In genomic region chr16:66095682-66096081, GRCm38 (mm10) we compare ENCODE assay signal across 12 mouse cellular contexts.
"Had no signal": no experiment of that assay in that cellular context is flagged by ENCODE, and none has a peak within 500 bp of the region (broad histone marks: within the 10 kb centered on the region; RNA-seq: fewer than 3 reads in every experiment).

No protein-coding gene starts in this region.

- H3K36me3 ChIP-seq: kidney, embryonic 15.5 days; limb, embryonic 15.5 days; liver, embryonic 12.5 days; lung, embryonic 15.5 days had no signal

- DNase-seq: kidney, adult 2 months; kidney, postnatal 14 days; right cerebral cortex, adult 18-20 months; right cerebral cortex, postnatal 25 days; thymus, postnatal 14 days had no signal

- H3K4me1 ChIP-seq: kidney, embryonic 15.5 days; limb, embryonic 15.5 days; liver, embryonic 12.5 days; lung, embryonic 15.5 days had no signal

- H3K4me3 ChIP-seq: kidney, embryonic 15.5 days; left cerebral cortex, adult 2 months; limb, embryonic 15.5 days; liver, embryonic 12.5 days; lung, embryonic 15.5 days had no signal

- H3K9me3 ChIP-seq: kidney, embryonic 15.5 days; limb, embryonic 15.5 days; liver, embryonic 12.5 days; lung, embryonic 15.5 days had no signal

- H3K4me2 ChIP-seq: kidney, embryonic 15.5 days; limb, embryonic 15.5 days; liver, embryonic 12.5 days; lung, embryonic 15.5 days had no signal

- ATAC-seq: intestine, embryonic 16.5 days; liver, embryonic 12.5 days had no signal

- H3K27ac ChIP-seq: kidney, embryonic 15.5 days; left cerebral cortex, adult 2 months; limb, embryonic 15.5 days; liver, embryonic 12.5 days; lung, embryonic 15.5 days; stomach, postnatal 0 days had no signal

- H3K9ac ChIP-seq: kidney, embryonic 15.5 days; limb, embryonic 15.5 days; liver, embryonic 12.5 days; lung, embryonic 15.5 days had no signal

- H3K27me3 ChIP-seq: kidney, embryonic 15.5 days; limb, embryonic 15.5 days; liver, embryonic 12.5 days; lung, embryonic 15.5 days had no signal
